Mouse (Mus musculus) brain, embryonic 14.5 days (tissue): ENCODE data around the gene Hoxd8.

ENCODE experiments used
- CTCF ChIP-seq: fragments of 200-500 bp; IDR thresholded peaks from 2 replicates; pipeline ENCODE4 v1.5.1; 2012; ENCODE audit warnings: inconsistent platforms, mild to moderate bottlenecking, moderate library complexity, borderline replicate concordance; ENCODE audit not compliant: insufficient read depth, insufficient read length; ENCODE audit errors: extremely low read depth
- POLR2A ChIP-seq: fragments of 200-500 bp; IDR thresholded peaks from 2 replicates; pipeline ENCODE4 v1.6.1; 2012; ENCODE audit warnings: mild to moderate bottlenecking, inconsistent platforms, borderline replicate concordance; ENCODE audit not compliant: poor library complexity, insufficient read depth, insufficient read length, severe bottlenecking; ENCODE audit errors: extremely low read depth

DNA sequence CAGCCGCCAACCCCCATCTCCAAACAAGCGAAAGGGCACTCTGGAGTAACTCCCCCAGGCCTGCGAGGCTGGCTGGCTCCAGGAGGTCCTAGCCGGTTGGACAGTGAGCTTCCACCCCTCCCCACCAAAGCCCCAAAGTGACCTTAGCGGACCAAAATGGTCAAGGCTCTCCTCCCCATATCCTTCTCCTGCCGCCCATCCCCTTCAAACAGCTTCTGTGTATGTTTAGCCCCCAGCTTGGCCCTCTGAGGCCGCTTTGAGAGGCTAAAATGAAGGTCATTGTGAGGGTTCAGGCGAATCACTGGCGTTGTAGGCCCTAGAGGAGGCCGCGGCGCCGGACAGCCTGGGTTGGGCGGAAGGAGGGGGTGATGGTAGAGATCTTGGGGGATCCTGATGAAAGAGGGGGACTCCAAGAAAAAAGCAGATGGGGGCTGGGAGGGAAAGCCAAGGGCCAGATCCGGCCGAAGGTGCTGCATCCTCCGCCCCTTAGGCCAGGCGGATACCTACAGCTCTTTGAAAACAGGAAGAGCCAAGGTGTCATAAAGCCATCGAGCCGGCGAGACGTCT is 3.8 kb upstream of the Hoxd8 start:
- TF ChIP-seq POLR2A (no peak), CTCF (no peak)
